Mouse (Mus musculus) mouse embryonic stem cell (cell line): Measurements from ENCODE around the gene Tbc1d24.

ENCODE experiments used
- in situ Hi-C, 2 experiments: fragments of 300-500 bp; cut with MboI; formaldehyde crosslinking; loops; 1 replicate in 1 of 2; 3 replicates in 1 of 2; pipeline ENCODE4 v1.14.3; 2019 to 2020; ENCODE audit warnings: low sequenced_read_pairs in 2 of 2, low pct_unique_long_range_greater_than_20kb in 1 of 2, mixed read lengths in 1 of 2; ENCODE audit not compliant: unreplicated experiment in 1 of 2

The Tbc1d24 gene

DNA sequence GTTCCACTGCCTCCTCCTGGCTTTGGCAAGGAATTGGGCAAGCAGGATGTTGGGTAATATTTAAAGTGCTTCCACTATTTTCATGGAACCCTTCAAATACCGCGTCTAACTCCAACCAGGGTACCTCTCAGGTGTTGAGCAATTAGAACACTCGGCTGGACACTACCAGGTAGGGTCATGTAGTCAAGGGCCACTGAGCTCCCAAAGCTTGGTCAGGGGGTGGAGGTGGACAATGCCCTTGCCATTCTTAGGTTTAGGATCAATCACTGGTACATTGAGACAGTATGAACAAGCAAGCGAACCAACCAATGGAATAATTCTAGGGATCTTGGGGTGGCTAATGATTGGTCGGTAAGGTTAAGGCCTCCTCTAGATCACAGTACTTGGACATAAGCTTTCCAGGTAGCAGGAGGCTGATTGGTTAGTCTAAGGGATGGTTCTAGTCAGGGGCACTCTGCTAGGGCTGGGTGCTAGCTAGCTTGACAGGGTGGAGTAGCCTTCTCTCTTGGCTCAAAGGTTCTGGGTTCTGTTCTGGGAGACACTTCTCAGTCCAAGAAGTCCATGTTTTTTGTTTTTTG, 7.2 kb upstream of the Tbc1d24 start:
- in situ Hi-C loops, result no loop called here

GRCm38 (mm10) chr17:24211631-24212440, 6.5 kb upstream of the Tbc1d24 start:
- in situ Hi-C loops, result no loop called here

GRCm38 (mm10) chr17:24210591-24210990, 5.2 kb upstream of the Tbc1d24 start:
- in situ Hi-C loops, result no loop called here

- in situ Hi-C loops, result no loop called here
Measured at GRCm38 (mm10) chr17:24209916-24210240, 4.5 kb upstream of the Tbc1d24 start.

DNA sequence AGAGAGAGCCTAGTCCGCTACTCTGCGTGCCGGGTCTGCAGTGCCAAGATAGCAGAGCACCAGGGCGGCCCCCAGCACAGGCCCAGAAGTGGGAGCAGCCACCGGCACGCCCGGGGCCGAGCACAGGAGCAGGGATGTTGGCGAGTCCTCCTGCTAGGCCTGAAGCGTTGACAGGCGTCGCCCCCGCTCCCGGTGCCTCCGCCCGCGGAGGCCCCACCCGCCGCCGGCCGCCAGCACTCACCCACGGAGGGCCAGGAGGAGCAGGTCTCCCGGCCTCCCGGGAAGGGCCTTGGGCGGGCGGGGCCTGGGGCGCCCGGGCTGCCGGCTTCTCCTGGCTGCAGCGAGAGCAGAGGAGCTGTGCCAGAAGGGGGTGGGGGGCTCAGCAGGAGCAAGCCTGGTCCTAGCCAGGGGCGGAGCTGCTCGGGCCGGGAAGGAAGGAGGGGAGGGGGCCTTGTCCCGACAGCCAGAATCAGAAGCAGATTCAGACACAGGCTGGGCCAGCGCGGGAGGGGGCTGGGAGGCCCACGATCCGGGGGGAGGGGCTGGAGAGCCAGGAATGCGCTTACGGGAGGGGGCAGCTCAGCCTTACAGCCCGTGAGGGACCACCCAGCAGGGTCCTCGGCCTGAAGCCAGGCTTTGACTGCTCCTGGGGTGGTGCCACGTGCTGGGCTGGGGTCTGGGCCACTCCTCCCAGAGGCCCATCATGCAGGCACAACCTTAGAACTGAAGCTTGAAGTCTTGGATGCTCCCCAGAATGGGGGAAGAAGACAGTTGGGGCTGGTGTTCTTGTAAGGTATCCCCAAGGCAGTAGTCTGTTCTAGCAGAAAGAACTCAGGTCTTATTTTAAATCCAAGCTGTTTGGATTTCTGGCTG, 3.9 kb upstream of the Tbc1d24 start, which contains the start of gene Ntn3:
Gene Ntn3 (minus strand): TSS at position 489 of the 873 bp plus-strand sequence.
- in situ Hi-C loops, result no loop called here

DNA sequence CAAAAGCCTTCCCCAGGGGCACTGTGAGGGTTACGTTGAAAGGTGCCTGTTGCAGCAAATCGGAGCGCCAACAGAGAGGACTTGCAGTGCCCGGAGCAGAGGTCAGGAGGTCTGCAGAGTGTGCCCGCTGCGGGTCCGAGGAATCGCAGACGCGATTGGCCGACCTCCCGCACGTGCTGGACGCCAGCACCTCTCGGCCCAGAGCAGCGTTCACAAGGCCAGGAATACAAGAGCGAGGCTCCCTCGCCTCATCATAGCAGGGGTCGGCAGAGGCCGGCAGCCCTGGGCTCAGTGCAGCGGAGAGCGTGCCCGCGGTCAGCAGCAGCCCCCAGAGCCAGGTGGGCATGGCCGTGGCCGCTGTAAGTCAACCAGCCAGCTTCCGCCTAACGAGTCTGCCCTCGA, 3.3 kb upstream of the Tbc1d24 start:
- in situ Hi-C loops, result no loop called here

DNA sequence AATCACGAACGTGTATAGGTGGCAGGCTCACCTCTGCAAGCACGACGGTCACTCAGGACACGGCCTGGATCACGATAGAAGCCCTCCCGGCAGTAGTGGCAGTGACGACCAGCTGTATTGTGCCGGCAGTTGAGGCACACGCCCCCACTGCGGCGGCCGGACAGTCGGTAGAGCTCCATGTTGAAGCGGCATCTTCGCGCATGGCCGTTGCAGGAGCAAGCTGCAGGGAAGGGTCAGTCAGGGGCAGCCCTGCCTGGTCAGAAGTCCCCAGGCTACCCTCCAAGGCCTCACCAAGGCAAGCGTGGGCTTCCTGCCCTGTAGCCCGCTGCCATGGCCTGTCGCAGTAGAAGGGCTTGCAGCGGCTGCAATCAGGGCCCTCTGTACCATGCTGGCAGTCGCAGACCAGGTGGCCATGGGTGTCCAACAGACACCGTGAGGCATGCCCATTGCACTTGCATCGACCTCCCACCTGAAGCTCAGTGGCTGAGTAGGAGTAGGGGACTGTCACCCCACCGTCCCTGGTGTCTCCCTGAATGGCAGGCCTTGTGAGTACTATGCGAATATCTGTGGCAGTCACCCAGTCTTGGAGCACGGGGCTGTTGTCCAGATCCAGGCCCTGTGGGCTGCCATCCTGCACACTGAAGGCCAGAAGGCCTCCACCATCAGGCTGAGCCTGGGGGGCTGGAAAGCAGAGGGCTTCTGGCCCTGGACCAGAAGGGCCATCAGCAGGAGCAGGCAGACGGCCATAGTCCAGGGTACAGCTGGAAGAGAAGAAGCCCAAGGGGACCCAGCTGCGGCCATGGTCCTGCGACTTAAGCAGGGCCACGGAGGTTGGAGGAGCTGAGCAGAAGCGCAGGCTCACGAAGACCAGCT, 2.6 kb upstream of the Tbc1d24 start:
- in situ Hi-C loops, result no loop called here

DNA sequence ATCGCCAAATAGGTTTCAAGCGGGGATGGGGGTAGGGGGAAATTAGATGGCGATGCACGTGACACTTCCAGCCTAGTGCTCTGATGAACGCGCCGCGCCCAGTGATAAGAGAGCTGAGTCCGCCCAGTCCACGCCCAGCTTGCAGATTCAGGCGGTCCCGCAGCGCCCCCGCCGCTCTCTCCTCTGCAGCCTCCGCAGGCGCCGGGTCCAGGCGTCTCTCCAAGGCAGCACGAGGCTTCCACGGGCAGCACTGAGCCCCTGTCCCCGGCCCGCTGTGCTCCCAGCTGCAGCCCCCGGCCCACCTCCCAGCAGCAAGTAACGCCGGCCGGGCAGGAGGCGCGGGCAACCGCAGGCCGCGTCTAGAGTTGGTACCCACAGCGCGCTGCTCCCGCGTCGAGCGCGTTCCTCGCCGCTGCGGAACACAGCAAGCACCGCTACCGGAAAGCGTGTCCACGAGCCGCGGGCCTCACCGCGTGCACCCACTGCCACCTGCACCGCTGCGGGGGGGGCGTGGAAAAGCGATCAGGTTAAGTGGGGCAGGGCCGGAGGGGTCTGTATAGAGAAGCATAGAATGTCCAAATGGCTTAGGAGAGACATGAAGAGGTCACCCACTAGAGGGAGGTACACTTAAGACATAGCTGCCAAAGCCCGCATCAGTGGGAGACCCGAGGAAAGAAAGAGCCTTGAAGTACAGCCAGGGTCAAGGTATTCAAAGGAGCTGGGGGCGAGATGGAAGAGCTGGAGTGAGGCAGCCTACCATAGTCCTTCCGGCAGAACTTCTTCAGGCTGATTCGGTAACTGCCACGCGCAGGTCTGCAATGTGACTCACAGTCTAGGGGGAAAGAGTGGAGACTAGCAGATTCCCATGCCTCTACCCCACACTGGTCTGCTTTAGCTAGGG, 1.3 kb upstream of the Tbc1d24 start:
- in situ Hi-C loops, result no loop called here

DNA sequence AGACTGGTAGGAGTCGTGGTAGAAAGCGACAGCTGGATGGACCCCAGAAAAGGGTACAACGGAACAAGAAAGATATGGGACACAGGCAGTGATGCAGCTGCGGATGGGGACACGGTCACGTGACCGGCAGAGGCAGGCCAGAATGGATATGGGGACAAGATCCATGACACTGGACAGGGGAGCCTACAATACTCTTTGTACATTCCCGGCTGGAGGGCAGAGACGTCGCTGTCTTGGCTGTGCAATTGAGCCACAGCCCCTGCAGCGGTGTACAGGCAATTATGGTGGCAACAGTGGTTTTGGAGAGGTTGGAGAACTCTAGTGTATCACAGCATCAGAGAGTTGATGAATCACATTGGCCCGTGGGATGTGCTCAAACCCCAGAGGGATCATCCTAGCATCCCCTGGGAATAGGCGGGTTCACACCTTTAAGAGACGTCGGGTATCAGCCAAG, 573 bp upstream of the Tbc1d24 start:
- in situ Hi-C loops, result no loop called here

GRCm38 (mm10) chr17:24204846-24205245, 516 bp downstream of the Tbc1d24 start:
- in situ Hi-C loops, result no loop called here

GRCm38 (mm10) chr17:24203611-24204534, 1.5 kb downstream of the Tbc1d24 start:
- in situ Hi-C loops, result no loop called here

- in situ Hi-C loops, result no loop called here
Measured at GRCm38 (mm10) chr17:24203068-24203467, 2.3 kb downstream of the Tbc1d24 start.

GRCm38 (mm10) chr17:24201092-24201491, 4.3 kb downstream of the Tbc1d24 start:
- in situ Hi-C loops, result no loop called here

GRCm38 (mm10) chr17:24199741-24200140, 5.6 kb downstream of the Tbc1d24 start:
- in situ Hi-C loops, result no loop called here

GRCm38 (mm10) chr17:24199252-24199651, 6.1 kb downstream of the Tbc1d24 start:
- in situ Hi-C loops, result no loop called here

DNA sequence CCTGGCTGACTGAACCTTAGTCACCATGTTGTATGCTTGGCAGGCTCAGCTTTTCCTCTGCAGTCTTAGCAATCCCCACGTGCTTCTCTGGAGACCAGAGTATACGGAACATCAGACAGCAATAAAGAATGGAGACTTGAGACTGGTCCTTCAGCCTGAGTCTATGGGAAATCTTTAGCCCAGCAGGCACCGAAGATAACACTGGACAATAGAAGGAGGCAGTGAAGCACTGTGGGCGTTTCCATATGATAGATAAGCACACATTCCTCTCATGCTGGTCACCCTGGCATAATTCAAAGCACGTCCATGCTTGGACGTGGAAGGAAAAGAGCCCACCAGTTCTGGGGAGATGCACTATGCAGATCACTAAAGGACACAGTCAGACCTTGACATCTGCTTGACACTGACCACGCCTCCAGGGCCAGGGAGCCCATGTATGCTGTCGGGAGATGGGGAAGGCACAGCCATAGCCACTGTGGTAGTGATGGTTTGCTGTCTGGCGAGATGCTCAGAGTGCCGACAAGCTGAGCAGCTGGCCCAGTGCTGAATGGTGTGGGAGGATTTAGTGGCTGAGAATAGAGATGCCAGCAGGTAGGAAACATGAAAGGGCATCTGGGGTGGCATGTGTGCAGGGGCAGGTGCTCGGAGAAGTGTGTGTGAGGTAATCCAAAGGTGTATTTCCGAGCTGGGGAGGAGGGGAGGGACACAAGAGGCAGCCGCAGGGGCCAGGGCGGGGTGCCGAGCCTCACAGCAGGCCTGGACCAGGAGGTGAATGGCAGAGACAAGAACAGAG, 8.1 kb downstream of the Tbc1d24 start:
- in situ Hi-C loops, result no loop called here
